Mouse (Mus musculus): Measurements from ENCODE around the gene Tfb1m.

Gene Tfb1m

DNA sequence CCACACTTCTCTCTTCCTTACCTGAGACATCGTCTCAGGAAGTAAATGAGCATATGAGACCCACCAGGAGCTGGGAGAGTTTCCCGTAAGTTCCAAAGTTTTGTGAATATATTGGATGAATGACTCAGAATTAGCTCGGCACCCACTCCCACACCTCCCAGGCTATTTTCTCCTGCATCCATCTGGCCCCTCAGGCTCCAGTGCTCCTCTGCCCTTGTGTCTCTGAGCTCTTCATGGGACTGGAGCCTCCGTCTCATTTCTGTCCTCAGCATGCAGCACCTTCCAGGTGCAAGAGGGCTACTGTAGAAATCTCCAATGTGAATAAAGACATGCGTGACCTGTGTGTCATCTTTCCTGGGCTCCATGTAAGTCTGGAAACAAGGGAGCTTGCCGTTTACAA is 85.6 kb downstream of the Tfb1m start:
- in situ Hi-C loops (cut with MboI; ENCODE audit: low sequenced_read_pairs), result no loop called here
